Mouse (Mus musculus): Measurements from ENCODE around the gene Gm20379.

Gm20379 gene

DNA sequence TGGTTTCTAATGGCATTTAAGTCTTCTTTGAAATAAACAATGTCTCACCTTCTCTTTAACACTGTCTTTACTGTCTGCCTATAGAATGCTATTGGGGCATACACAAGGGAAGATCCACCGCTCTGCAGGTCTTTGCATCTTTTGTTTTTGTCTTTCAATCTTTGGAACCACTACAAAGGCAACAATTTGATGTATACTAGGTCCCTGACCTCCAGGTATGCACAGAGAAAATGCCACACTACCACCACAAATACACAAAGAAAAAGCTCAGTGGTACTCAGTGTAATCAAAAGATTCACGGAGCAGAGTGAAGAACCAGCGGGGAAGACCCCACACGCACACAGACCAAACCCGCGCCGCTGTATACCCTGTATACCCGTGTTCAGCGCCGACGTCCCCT is at the start of gene Gm20379:
Gm20379 (plus strand) TSS at position 301 of the 400 bp plus-strand sequence.
- no peak for DNase-seq (ENCODE audit: low spot score)

DNA sequence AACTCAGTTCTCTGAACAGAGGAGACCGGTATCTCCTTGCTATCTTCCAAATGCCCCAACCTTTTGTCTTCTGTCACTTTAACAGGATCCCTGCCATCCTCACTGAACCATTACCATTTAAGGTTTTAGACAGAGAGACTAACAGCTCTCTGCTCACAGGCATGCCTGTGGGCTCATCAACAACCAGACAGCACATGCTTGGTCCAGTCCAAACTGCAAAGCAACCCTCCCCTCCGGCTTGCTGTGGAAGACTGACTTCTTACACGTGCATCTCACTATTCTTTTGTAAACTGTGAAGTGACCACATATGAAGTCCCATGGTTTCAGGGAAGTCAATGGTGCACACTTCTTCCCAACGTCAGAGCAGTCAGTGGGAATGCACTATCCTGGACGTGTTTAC is 44.5 kb upstream of the Gm20379 start:
- DNase-seq (ENCODE audit: low spot score), result no peak

DNA sequence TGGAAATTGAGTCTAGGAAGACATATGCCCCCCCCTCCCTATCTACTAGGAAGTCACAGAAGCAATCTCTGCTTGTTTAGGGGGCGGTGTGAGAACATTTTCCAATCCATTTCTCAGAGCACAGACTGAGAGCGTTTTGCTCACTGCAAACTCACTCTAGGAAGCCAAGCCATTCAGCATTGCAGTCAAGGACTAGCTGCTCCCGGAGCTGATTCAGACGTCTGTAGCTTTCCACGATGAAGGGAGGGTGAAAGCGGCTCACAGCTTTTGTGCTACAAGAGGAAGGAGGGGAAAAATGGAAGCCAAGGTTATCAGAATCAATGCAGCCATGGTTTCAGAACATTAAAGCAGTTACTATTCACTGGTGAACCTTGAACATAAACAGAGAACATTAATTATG is 42.2 kb upstream of the Gm20379 start:
- no peak for DNase-seq (ENCODE audit: low spot score)

DNA sequence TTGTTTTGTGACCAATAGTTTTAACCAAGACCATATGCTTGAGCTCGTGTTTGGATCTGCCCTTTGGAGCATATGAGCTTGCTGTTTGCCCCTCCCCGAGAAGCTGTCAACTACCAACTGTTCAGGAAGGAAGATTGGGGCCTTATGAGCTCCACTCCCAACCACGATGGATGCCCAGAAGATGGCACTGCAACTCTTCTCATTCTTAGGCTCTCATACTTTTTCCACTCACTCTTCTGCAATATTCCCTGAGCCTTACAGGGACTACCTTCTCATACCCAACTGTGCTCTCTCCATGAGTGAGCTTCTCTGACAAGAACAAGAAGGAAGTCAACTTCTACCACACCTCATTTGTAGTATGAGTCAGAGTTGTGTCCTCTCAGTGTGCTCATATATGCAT is 38.7 kb upstream of the Gm20379 start:
- no peak for DNase-seq (ENCODE audit: low spot score)

DNA sequence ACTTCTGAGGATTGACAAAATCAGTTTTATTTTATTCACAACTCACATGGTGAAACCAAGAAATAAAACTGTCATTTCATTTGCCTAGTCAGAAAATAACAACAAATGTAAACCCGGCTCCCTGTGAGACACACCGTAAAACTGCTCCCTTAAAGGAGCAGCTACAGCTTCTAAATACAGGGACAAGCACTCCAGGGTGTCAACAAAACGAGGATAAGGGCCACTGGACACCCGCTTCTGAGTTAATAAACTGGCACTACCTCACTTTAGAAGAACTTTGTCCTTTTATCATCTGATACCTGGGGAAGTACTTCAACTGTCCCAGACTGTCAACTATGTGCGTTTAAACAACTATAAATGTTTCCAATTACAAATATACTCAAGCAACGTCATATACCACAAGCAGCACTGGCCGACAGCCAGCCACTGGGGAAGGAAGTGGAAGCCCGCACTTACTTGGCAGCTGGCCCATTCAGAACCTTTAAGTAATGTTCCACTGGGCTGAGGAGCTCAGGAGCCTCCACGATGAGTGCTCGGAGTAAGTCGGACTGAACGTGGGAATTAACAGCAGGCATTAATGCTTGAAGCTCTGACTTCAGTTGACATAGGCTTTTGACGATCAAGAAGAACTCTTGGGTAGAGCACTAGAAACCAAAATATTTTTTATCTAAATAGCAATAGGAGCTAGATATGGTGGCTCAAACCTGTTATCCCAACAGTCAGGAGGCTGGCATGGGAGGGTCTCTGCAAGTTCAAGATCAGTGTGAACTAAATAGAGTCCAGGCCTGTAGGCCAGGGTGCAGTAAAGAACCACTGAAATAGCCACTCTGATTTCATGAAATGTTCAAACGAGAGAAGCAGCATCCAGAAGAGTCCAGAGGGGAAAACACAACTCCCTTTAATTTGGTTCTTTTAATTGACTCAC is 31.2 kb upstream of the Gm20379 start:
- DNase-seq (ENCODE audit: low spot score), result no peak

DNA sequence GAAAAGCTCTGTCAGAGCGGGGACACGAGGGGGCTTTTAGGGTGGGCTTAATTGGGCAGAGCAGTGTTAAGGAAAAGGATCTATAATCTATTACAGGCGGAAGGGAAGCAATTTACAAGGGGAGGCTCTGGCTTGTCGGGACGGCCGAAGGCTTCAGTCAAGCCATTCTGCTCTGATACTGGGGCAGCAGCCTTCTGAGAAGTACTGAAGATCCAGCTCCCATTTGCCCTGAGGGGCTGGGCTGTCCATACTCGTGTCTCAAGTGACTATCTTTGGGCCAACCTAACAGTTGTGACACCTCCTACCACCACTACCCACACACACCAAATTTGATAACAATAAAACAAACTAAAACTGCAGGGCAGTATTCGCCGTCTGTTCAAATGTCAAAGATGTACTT is 30.5 kb upstream of the Gm20379 start:
- no peak for DNase-seq (ENCODE audit: low spot score)

DNA sequence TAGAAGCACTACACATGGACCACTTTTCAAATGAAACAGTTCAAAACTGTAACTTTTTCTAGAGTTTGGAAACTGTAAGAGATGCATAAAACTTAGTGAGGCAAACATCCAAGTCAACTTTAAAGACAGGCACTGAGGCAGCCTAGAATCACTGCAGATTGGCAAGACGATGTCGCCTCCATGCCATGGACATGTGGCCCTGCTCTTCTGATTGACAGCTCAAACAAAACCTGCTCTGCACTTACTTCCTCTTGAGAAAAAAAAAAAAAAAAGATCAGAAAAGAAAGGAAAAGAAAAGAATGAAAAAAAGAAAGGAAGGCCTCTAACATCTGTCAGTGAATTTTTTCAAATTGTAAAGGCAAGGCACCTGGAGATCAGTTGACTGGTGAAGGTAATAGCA is 28.8 kb upstream of the Gm20379 start:
- DNase-seq (ENCODE audit: low spot score), result no peak

DNA sequence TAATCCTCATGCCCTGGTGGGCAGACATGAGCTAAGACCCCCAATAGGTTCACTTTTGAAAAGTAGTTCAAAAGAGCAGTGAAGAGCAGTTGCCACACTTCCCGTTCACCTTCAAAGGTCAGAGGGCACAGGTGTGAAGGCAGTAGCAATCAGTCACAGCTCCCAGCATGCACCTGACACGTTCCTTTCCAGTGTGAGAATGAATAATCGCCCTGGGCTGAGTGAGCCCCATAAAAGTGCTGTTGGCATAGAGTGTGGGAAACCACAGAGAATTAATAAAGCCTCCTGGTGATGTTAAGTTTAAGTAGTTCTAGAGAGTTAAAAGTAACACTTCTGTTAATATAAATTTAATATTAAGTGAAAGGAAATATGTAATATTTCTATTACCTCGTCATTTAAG is 14.2 kb upstream of the Gm20379 start:
- no peak for DNase-seq (ENCODE audit: low spot score)

DNA sequence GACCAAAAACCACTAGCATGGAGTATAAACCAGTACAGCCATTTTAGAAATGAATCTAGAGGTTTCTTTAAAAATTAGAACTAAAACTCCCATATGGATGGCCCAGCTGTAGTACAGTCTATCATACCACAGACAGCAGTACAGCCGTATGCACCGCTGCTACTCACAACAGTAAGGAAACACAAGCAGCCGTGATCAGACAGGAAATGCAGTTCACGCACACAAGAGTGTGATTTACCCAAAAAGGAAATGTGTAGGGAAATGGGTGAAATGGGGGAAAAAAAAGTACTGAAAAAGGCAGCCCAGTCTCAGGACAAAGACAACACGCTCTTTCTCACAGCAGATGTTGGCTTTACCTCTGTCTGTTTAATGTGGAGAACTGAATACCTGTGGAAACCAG is 11.9 kb upstream of the Gm20379 start:
- no peak for DNase-seq (ENCODE audit: low spot score)

DNA sequence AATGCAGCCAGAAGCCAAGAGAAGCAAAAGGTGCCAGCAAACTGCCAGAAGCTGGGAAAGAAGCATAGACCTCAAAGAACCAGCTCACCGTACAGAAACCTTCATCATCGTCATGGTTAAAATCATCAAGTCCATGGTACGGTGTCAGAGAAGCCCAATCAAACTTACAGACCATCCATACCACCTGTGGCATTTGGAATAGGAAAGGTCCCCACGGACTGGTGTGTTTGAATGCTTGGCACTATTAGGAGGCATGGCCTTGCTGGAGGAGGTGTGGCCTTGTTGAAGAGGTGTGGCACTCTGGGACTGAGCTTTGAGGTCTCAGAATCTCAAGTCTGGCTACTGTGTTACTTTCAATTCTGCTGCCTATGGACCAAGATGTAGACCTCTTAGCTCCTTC is 9.3 kb upstream of the Gm20379 start:
- no peak for DNase-seq (ENCODE audit: low spot score)

DNA sequence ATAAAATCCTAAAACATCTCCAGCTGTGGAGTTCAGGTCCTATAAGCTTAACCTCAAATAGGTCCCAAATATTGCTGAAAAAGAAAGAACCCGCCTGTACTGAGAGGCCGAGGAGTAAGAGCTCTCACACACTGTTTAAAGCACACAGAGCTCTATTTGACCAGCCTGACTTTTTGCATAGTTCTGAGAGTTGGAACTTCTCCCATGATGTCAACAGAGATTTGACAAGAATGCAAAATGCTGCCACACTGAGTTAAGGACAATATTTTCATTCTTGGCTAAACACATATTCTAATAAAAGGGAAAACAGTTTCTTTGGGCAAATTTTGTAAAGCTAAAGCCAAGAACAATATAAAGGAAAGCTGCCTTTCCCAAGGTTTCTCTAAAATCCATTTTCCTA is 8.8 kb upstream of the Gm20379 start:
- DNase-seq (ENCODE audit: low spot score), result no peak

DNA sequence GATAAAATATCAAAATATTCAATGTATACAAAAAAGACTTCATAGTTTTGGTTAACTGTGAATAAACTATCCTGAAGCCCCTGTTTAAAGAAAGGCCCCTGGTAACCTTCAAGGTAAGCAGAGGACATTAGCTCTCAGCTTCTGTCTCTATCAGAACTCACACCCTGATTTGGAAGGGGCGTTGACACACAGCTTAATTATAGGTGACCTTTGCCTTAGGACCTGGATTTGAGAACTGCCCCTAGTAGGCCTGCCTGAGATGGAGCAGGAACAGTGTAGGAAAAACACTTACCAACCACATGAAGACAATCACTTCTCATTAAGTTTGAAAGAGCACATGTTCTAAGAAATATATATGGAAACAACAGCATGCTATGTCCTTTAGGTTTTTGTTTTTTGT is 6.3 kb upstream of the Gm20379 start:
- no peak for DNase-seq (ENCODE audit: low spot score)

DNA sequence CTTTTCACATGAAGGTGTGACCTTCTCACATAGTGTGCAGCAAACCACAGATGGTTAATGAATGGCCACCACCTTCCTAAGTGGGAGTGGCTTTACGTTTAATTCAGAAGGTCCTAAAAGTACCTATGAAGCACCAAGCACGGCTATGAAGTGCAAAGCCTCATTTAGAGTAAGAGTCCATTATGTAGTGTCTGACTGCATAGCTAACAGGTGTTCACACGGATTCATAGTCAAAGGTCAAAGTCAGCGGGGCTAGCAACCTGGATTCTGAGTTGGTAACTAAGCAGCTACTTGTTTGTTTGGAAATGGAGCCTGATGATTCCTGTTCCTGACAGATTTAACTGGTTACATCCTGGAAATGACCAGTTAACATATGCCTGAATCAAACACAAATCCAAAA is 4.0 kb upstream of the Gm20379 start:
- no peak for DNase-seq (ENCODE audit: low spot score)

DNA sequence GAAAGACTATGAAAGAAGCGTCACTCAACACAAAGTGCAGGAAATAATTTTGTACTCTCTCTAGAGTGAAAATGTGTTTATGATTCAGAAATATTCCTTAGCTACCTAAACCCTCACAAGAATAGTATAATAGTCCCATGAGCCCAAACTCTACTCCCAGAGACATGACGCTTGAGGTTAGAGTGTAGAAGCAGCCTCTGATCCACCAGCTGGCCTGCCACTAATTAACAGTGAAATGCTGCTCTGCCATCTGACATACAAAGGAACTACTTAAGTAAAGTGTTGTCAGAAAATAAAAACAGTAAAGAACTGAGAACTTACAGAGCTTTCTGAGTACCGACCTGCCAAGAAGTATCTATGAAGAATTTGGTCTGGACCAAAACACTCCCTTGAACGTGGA is 3.3 kb upstream of the Gm20379 start:
- DNase-seq (ENCODE audit: low spot score), result no peak

DNA sequence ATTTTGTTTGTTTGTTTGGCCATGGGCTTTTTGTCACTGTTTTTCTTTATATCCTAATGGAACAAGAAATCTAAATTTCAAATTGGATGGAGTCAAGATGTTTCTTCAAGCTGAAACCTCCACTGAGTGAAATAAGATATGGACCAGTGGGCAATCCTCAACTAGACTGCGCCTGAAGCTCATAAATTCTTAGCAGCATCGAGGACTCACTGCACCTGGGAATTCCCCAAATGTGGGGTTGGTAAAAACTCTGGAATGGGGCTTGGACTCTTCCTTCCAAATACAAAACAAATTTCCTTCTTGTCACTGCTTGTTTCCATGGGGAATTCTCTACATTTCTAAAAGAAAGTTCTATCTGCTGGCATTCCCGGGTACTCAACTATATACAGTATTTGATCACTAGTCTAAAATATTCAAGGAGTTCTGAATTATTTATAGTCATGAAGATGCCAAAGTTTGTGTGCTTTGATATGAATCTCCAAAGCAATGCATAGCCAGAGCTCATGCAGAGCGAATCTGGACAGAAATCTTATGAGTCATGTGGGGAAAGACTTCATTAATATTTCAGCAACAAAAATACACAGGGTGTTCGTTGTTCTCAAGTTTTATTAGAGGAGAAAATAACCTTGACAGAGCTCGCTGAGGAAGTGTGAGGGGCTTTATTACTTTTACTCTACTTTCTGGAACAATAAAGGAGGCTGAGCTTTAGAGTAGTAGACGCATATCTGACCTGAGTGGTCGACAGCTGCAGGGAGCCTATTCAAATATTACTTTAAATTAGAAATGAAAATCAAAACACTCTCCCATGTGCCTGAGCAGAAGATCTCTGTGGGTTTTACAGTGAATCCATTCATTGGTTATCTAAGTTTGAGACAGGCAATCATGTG is 2.5 kb upstream of the Gm20379 start:
- DNase-seq (ENCODE audit: low spot score), result no peak

DNA sequence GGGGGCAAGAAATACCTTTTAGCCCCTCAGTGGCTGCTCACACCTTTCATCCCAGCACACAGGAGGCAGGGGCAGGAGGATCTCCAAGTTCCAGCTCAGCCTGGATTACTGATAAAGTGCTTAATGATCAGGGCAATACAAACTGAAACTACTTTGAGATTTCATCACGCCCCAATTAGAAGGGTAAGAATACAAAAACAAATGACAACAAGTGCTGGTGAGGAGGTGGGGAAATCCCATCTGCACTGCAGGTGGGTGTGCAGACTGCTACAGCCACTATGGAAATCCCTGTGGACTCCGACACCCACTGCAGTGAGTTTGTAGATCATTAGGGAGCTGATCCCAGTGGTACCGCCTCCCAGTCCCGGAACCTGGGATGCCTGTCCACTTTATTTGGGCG is 1.5 kb upstream of the Gm20379 start:
- DNase-seq (ENCODE audit: low spot score), result no peak

DNA sequence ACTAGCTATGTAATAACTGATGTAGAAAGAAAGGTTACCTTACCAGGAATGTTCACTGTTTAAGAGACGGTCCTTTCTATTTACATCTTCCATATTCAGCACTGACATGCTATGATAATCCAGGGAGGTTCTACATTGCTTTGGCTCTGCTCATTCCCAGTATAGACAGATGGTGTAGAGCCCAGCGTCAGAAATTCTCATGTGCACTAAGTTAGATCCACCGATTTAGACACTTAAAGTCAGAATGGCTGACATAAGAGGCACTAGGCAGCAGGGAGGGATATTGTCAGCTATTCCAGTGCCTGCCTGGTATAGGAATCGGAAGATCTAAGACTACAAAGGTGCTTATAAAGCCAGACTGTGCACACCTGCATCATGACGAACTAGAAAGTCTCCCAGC is 8.8 kb downstream of the Gm20379 start:
- DNase-seq (ENCODE audit: low spot score), result no peak

DNA sequence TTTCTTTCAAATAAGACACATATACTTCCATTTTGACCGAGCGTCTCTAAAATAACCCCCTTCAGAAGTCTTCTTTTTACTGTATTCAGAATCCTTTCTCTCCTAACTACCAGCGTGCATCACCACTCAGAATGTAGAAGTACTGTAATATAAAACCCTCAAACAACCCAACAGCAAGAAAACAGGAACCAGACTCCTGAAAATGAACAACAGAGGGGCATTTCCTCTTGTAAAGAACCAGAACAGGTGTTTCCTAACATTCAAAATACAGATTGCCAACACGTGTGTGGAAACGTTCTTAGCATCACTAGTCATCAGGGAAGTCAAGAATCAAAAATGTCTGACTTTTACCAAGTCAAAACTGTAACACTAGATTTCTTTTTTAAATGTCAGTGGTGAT is 15.0 kb downstream of the Gm20379 start:
- DNase-seq (ENCODE audit: low spot score), result no peak

DNA sequence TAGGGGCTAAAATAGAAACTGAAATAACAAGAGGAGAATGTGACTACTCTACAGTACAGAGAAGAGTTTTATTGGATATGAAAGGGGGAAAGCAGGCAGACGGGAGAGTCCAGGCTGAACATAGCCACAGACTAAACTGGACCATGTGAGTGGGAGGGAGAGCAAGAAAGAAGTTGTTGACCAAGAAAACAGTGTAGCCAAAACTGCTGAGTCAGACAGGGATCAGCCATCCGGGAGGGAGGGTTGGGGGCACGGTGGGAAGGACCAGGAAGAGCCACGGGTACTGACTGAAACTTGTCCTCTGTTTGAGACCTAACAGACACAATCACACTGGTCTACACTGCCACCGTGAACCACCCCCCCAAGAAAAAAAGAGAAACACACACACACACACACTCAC is 20.2 kb downstream of the Gm20379 start:
- no peak for DNase-seq (ENCODE audit: low spot score)

DNA sequence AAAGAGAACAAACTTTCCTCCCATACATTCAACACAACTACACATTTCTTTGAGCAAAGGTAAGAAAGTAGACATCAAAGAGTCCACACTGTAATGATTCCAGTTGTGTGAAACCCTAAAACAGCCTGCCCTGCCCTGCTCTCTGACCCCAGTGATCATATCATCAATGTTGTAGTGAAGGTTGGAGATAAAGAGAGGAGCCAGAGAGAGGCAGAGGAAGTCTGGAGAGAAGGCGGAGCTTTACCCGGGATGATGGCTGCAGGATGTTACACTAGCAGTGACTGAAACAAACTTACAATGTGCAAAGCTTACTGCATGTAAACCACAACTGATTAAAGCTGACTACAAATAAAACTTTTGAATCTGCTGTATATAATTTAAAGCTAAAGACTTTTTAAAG is 22.2 kb downstream of the Gm20379 start:
- DNase-seq (ENCODE audit: low spot score), result no peak

DNA sequence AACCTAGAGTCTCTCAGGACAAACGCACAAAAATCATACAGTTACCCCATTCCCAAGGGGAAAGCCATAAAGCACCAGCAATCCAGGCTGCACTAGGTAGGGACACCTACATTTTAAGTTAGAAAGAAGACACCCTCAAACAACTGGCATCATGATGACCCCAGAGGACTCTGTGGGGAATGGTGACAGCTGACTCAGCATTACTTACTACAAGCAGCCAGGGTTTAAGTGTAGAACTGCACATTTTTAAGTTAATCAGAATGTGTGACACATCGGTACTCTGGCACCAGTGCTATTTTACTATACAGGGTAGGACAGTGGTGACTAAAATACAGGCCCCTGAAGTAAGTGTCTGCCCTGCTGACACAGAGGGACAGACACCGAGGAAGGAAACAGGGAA is 24.8 kb downstream of the Gm20379 start:
- DNase-seq (ENCODE audit: low spot score), result no peak

DNA sequence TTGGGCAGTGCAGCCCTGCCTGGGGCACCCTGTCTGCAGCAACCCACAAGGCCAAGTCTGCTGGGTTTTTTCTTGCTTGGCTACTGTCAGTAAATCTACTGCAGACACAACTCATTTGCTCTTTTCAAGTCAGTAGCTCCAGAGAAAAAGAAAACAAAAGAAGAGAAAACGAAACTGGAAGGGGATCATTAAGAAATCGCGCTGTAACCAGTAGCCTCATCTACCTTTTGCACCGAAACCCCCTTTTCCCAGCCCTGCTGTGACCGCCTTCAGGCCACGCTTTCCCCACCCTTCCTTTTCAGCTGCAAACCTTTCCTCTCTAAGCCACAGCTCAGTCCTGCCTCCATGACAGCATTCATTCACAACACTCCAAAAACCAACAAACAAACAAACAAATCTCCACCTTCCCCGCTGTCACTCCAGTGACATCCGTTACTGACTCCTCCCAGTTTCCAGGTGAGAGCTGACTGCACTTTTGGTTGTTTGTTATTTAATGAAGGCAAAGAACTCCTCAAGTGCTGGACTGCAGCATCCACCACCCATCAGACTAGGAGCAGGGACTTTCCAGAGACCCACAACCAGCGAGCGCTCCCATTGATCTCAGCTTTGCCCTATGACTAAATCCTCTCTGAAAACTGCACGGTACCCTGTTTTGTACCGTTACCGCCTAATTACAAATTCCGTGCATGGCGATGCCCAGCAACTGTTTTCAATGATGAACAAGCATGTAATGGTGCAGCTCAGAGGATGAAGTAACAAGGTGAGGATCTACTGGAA is 26.5 kb downstream of the Gm20379 start:
- DNase-seq (ENCODE audit: low spot score), result no peak

Data from ovary, postnatal 10 days (tissue).